Mouse (Mus musculus): ENCODE results near the gene Pip5k1b. TPM values are rescaled to one million over a fixed set of nuclear protein-coding genes. Genes with fewer than 3 reads are reported as not detected.

Pip5k1b gene
- polyA plus RNA-seq, 1 experiment from 2014 or later = 10.9 TPM

GRCm38 (mm10) chr19:24257962-24258361, 297.7 kb downstream of the Pip5k1b start:
- 83% methylated on average over 6 of the region's 6 CpGs for WGBS

GRCm38 (mm10) chr19:24253657-24254260, 301.9 kb downstream of the Pip5k1b start:
- Histone ChIP-seq H3K4me3 (ENCODE audit: control insufficient read depth in 1 of 2, insufficient read depth in 1 of 2, low read depth in 1 of 2, low read length in 2 of 2) (no peak overlapping the region), H3K4me1 (ENCODE audit: control insufficient read depth in 2 of 2, insufficient read depth in 2 of 2, low read length in 2 of 2) (peaks cover 12 to 27% of the 10 kb centered on the region in 2 experiments), H3K36me3 (ENCODE audit: control insufficient read depth, insufficient read depth, low read length) (no peaks in the 10 kb centered on the region), H3K27me3 (ENCODE audit: control insufficient read depth, insufficient read depth, low read length) (no peaks in the 10 kb centered on the region), H3K9ac (ENCODE audit: low read length) (no peak overlapping the region), H3K4me2 (ENCODE audit: low read length) (no peak overlapping the region), H3K27ac (replicated peaks in 1 of 2; ENCODE audit: control insufficient read depth in 1 of 2, insufficient read depth in 1 of 2, low read depth in 2 of 2, low read length in 2 of 2) (no peak overlapping the region), H3K9me3 (ENCODE audit: control insufficient read depth, low read length) (no peaks in the 10 kb centered on the region)
- WGBS = 30% methylated on average over 9 of the region's 9 CpGs
- no peak for ATAC-seq (ENCODE audit: insufficient number of reproducible peaks, insufficient read depth, low FRiP score, low read depth)

More at GRCm38 (mm10) chr19:24257962-24258361, 297.7 kb downstream of the Pip5k1b start:
- Histone ChIP-seq H3K4me3 (ENCODE audit: control insufficient read depth in 1 of 2, insufficient read depth in 1 of 2, low read depth in 1 of 2, low read length in 2 of 2) (no peak overlapping the region), H3K4me2 (ENCODE audit: low read length) (no peak overlapping the region), H3K36me3 (ENCODE audit: control insufficient read depth, insufficient read depth, low read length) (peaks cover 25% of the 10 kb centered on the region), H3K27me3 (ENCODE audit: control insufficient read depth, insufficient read depth, low read length) (no peaks in the 10 kb centered on the region), H3K4me1 (ENCODE audit: control insufficient read depth in 2 of 2, insufficient read depth in 2 of 2, low read length in 2 of 2) (peaks cover 10 to 17% of the 10 kb centered on the region in 2 experiments), H3K9ac (ENCODE audit: low read length) (no peak overlapping the region), H3K9me3 (ENCODE audit: control insufficient read depth, low read length) (no peaks in the 10 kb centered on the region), H3K27ac (replicated peaks in 1 of 2; ENCODE audit: control insufficient read depth in 1 of 2, insufficient read depth in 1 of 2, low read depth in 2 of 2, low read length in 2 of 2) (peak overlapping the region; percentile 24 to 25; a peak in 2 of 4 replicates)
- no peak for ATAC-seq (ENCODE audit: insufficient number of reproducible peaks, insufficient read depth, low FRiP score, low read depth)

GRCm38 (mm10) chr19:24251869-24252268, 303.8 kb downstream of the Pip5k1b start:
- peak overlapping the region; percentile 59 for H3K9ac ChIP-seq (ENCODE audit: low read length)
- H3K36me3 ChIP-seq (ENCODE audit: control insufficient read depth, insufficient read depth, low read length) = no peaks in the 10 kb centered on the region
- 14% methylated on average over 6 of the region's 6 CpGs for whole genome bisulfite sequencing
- peak overlapping the region; percentile 78 for H3K27ac ChIP-seq (replicated peaks in 1 of 2; ENCODE audit: control insufficient read depth in 1 of 2, insufficient read depth in 1 of 2, low read depth in 2 of 2, low read length in 2 of 2)
- no peaks in the 10 kb centered on the region for H3K27me3 ChIP-seq (ENCODE audit: control insufficient read depth, insufficient read depth, low read length)
- H3K4me3 ChIP-seq (ENCODE audit: control insufficient read depth in 1 of 2, insufficient read depth in 1 of 2, low read depth in 1 of 2, low read length in 2 of 2) = no peak overlapping the region
- peak; percentile 73 for ATAC-seq (ENCODE audit: insufficient number of reproducible peaks, insufficient read depth, low FRiP score, low read depth)
- H3K9me3 ChIP-seq (ENCODE audit: control insufficient read depth, low read length) = no peaks in the 10 kb centered on the region
- peaks cover 8 to 17% of the 10 kb centered on the region in 2 experiments for H3K4me1 ChIP-seq (ENCODE audit: control insufficient read depth in 2 of 2, insufficient read depth in 2 of 2, low read length in 2 of 2)
- H3K4me2 ChIP-seq (ENCODE audit: low read length) = peak overlapping the region; percentile 54

Other genes with a start within 250 kb of the Pip5k1b start
- gene Fam122a, start 78.5 kb downstream of the Pip5k1b start, polyA plus RNA-seq (2014; fragmentation: Nextera tagmentation; extraction: Ambion mirVana) = 49.2 and 49.8 TPM in 2 replicates
- gene Tmem252, start 118.1 kb upstream of the Pip5k1b start, polyA plus RNA-seq (2014; fragmentation: Nextera tagmentation; extraction: Ambion mirVana) = 7.1 TPM in 2 replicates

All from heart, embryonic 14.5 days (tissue).